16 mouse cellular contexts compared by ENCODE assay signal in the genomic region with DNA sequence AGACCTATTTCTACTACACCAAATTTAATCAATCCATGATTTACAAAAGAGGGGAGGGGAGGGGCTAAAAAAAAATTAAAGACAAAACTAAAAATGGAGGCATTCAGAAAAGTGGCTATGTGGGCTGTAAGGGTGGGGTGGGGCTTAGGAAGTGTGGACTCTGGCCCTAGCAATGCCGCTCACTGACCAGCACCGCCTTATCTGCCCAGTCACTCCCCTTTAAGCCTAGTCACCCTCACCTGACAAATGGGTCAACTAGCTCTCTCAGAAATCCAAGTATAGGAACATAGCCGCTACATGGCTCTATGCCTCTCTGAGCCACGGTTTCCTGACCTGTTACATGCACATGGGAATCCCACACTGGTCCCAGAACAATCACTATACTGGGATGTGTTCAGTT. TPM values are rescaled to one million over a fixed set of nuclear protein-coding genes. Genes with fewer than 3 reads are reported as not detected.
A peak's percentile ranks its signal among the peaks of the same experiment; 100 is the strongest.
DNase-seq lines count a peak whose midpoint lies in the region; ATAC-seq and TF ChIP-seq lines count a peak whose summit lies in the region.
"Had no signal": no experiment of that assay in that cellular context is flagged by ENCODE, and none has a peak within 500 bp of the region (broad histone marks: within the 10 kb centered on the region; RNA-seq: fewer than 3 reads in every experiment).

No protein-coding gene starts in this region.

- TF ChIP-seq CTCF in bone marrow, adult 2 months (IDR thresholded peaks at IDR 0.05; ENCODE audit: control insufficient read depth, insufficient read depth, low read length) = no peak

- no peak overlapping the region for H3K4me3 ChIP-seq in heart, embryonic 10.5 days
- no peak overlapping the region for H3K4me3 ChIP-seq in kidney, embryonic 16.5 days (ENCODE audit: low read length)
- H3K4me3 ChIP-seq in bone marrow, adult 2 months (replicated peaks; ENCODE audit: control insufficient read depth, low read depth, low read length) = no peak overlapping the region
- H3K4me3 ChIP-seq in intestine, embryonic 16.5 days (ENCODE audit: low read length) = no peak overlapping the region
- H3K4me3 ChIP-seq: embryonic facial prominence, embryonic 13.5 days; forebrain, embryonic 15.5 days; neural tube, embryonic 15.5 days had no signal

- no peak overlapping the region for H3K4me2 ChIP-seq in kidney, embryonic 16.5 days (replicated peaks; ENCODE audit: low read depth, low read length)
- H3K4me2 ChIP-seq in intestine, embryonic 16.5 days (ENCODE audit: low read depth, low read length) = no peak overlapping the region
- H3K4me2 ChIP-seq: embryonic facial prominence, embryonic 13.5 days; forebrain, embryonic 15.5 days; neural tube, embryonic 15.5 days had no signal

- DNase-seq in heart, embryonic 10.5 days (ENCODE audit: low spot score) = no peak
- DNase-seq in heart, postnatal 14 days = no peak
- DNase-seq in kidney, postnatal 10 days = no peak
- no peak for DNase-seq in gastrocnemius, postnatal 25 days
- DNase-seq: B cell, adult 2 months; kidney, adult 9 months; right cerebral cortex, postnatal 14 days; thymus, postnatal 4 days had no signal

- H3K9ac ChIP-seq in kidney, embryonic 16.5 days (replicated peaks; ENCODE audit: low read length) = no peak overlapping the region
- H3K9ac ChIP-seq in intestine, embryonic 16.5 days (ENCODE audit: low read depth, low read length) = no peak overlapping the region
- H3K9ac ChIP-seq: embryonic facial prominence, embryonic 13.5 days; neural tube, embryonic 15.5 days had no signal

- no peak for ATAC-seq in kidney, embryonic 16.5 days (ENCODE audit: low FRiP score, low TSS enrichment)
- ATAC-seq in intestine, embryonic 16.5 days = peak; percentile 21; the same call in 1 of the 2 replicates
- ATAC-seq in activated CD4-positive, CD25-positive, alpha-beta regulatory T cell, adult 4 months = no peak
- ATAC-seq: forebrain, embryonic 15.5 days had no signal

- intact Hi-C loops in heart, postnatal 14 days (cut with DNase I) = loop anchor here (2.0 kb wide), 2 partner anchors 14 to 24 kb away; no protein-coding TSS in a partner anchor

- no peaks in the 10 kb centered on the region for H3K9me3 ChIP-seq in heart, embryonic 10.5 days
- H3K9me3 ChIP-seq in kidney, embryonic 16.5 days (ENCODE audit: low read length) = no peaks in the 10 kb centered on the region
- no peaks in the 10 kb centered on the region for H3K9me3 ChIP-seq in intestine, embryonic 16.5 days (ENCODE audit: control insufficient read depth, low read length)
- H3K9me3 ChIP-seq: embryonic facial prominence, embryonic 13.5 days; forebrain, embryonic 15.5 days; G1E; neural tube, embryonic 15.5 days had no signal

- WGBS in heart, embryonic 10.5 days = 65% methylated on average over 4 of the region's 4 CpGs
- WGBS in kidney, embryonic 16.5 days = 84% methylated on average over 4 of the region's 4 CpGs
- WGBS in bone marrow, adult 2 months = 85% methylated on average over 4 of the region's 4 CpGs
- 73% methylated on average over 4 of the region's 4 CpGs for WGBS in intestine, embryonic 16.5 days

- peaks cover 61% of the 10 kb centered on the region for H3K4me1 ChIP-seq in heart, embryonic 10.5 days
- peaks cover 39% of the 10 kb centered on the region for H3K4me1 ChIP-seq in kidney, embryonic 16.5 days (ENCODE audit: insufficient read depth, low read length)
- H3K4me1 ChIP-seq in bone marrow, adult 2 months (ENCODE audit: control insufficient read depth, insufficient read depth, low read length) = peaks cover 6% of the 10 kb centered on the region
- peaks cover 52% of the 10 kb centered on the region for H3K4me1 ChIP-seq in intestine, embryonic 16.5 days (ENCODE audit: control insufficient read depth, insufficient read depth, low read length)

- no peaks in the 10 kb centered on the region for H3K36me3 ChIP-seq in heart, embryonic 10.5 days
- no peaks in the 10 kb centered on the region for H3K36me3 ChIP-seq in kidney, embryonic 16.5 days (ENCODE audit: insufficient read depth, low read length)
- H3K36me3 ChIP-seq in intestine, embryonic 16.5 days (ENCODE audit: control insufficient read depth, insufficient read depth, low read length) = no peaks in the 10 kb centered on the region
- H3K36me3 ChIP-seq: embryonic facial prominence, embryonic 13.5 days; forebrain, embryonic 15.5 days; neural tube, embryonic 15.5 days had no signal

- TF ChIP-seq POLR2A in bone marrow, adult 2 months (IDR thresholded peaks at IDR 0.05; ENCODE audit: borderline replicate concordance, control insufficient read depth, low read depth, low read length) = no peak

- H3K27ac ChIP-seq in heart, embryonic 10.5 days = peak overlapping the region; percentile 86
- H3K27ac ChIP-seq in kidney, embryonic 16.5 days (ENCODE audit: low read length) = peak overlapping the region; percentile 67
- H3K27ac ChIP-seq in bone marrow, adult 2 months (ENCODE audit: control insufficient read depth, insufficient read depth, low read depth, low read length, poor library complexity) = peak overlapping the region; percentile 46; the same call in 1 of the 2 replicates
- peak overlapping the region; percentile 76 for H3K27ac ChIP-seq in intestine, embryonic 16.5 days (ENCODE audit: low read length)
- H3K27ac ChIP-seq: embryonic facial prominence, embryonic 13.5 days; neural tube, embryonic 15.5 days had no signal

- H3K27me3 ChIP-seq in heart, embryonic 10.5 days (ENCODE audit: insufficient read depth, poor library complexity, severe bottlenecking) = no peaks in the 10 kb centered on the region
- H3K27me3 ChIP-seq in kidney, embryonic 16.5 days (ENCODE audit: insufficient read depth, low read length) = no peaks in the 10 kb centered on the region
- no peaks in the 10 kb centered on the region for H3K27me3 ChIP-seq in intestine, embryonic 16.5 days (replicated peaks; ENCODE audit: control insufficient read depth, insufficient read depth, low read length)
- H3K27me3 ChIP-seq: embryonic facial prominence, embryonic 13.5 days; forebrain, embryonic 15.5 days; neural tube, embryonic 15.5 days had no signal

RNA-seq across cellular contexts. Expression of gene Fam53b, which starts 26.7 kb away (rescaled TPM):
- 17.7 and 18.4 TPM in 2 replicates for polyA plus RNA-seq in heart, embryonic 10.5 days (2016; fragmentation: Nextera tagmentation; extraction: Ambion mirVana)
- 10 to 100 TPM; 29.2 to 34.1 TPM for total RNA-seq in heart, postnatal 14 days (2021)
- 22.5 and 23.3 TPM in 2 replicates for polyA plus RNA-seq in kidney, embryonic 16.5 days (2015; fragmentation: Nextera tagmentation; extraction: Ambion mirVana)
- polyA plus RNA-seq in bone marrow, adult 2 months (2011; ENCODE audit: insufficient read depth, insufficient read length, low replicate concordance, missing spikeins) = 43.2 and 51.4 TPM in 2 replicates
- polyA plus RNA-seq in intestine, embryonic 16.5 days (2015; fragmentation: Nextera tagmentation; extraction: Ambion mirVana) = 22.2 and 23.7 TPM in 2 replicates
- 10 to 100 TPM; 78.0 to 82.5 TPM for polyA plus RNA-seq in activated CD4-positive, CD25-positive, alpha-beta regulatory T cell, adult 4 months (2017; shearing (Covaris generic))
- total RNA-seq in gastrocnemius, postnatal 25 days (2021) = 10 to 100 TPM; 17.0 to 19.0 TPM
